Mouse (Mus musculus): Measurements from ENCODE around the gene Copz2.

GRCm38 (mm10) chr11:96910003-96910402, 60.3 kb downstream of the Copz2 start:
- TF ChIP-seq TAL1 (IDR thresholded peaks at IDR 0.05; ENCODE audit: low read length) (no peak), GATA1 (IDR thresholded peaks at IDR 0.05; ENCODE audit: low read length) (no peak)
